Mouse (Mus musculus) left cerebral cortex, postnatal 25 days (tissue): ENCODE data around the gene Agbl3. TPM values are rescaled to one million over a fixed set of nuclear protein-coding genes. Genes with fewer than 3 reads are reported as not detected.

Experiments used
- DNase-seq, 2 experiments: peaks; one replicate each; pipeline ENCODE4 v3.0.0; 2022; ENCODE audit warnings: low spot score in 2 of 2, mixed read lengths in 1 of 2
- intact Hi-C: fragments of 180-260 bp; cut with DNase I; formaldehyde crosslinking; loops from one replicate; pipeline ENCODE4 v1.15.1; 2025
- total RNA-seq, 2 experiments: library from RNA; stranded (reverse); gene quantifications; 2 replicates each; pipeline ENCODE4 v1.2.3; 2021

The Agbl3 gene
- 10 to 100 TPM; 15.6 to 16.7 TPM for total RNA-seq

DNA sequence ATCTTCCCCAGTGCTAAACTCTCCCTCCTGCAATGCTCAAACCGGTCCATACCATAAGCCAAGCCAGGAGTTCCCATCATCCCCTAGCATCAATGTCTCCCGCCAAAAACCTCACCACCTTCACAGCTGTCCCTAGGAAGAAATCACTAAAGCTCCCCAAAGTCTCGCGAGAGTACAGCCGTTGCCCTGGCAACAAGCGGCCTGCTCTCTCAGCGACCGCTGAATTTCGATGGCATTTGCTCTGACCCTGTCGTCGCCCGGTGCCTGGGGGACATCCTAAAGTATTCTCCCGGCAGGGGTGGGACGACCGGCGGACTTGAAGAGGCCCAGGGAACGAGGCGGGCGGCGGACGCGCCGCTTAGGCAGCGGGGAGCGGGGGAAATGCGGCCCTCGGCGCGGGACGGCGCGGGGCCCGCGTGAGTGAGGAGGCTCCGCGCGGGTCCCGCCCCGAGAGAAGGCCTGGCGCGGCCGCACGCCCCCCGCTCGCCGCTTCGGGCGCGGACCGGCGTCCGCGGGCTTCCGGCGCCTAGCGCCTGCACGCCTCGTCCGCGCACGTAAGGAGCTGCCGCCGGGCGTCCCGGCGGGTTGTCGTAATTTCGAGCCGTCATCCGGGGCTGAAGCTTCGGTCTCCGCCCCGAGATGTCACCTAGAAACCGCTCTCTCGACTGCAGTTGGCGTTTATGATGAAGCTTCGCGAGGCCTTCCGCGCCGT lies at the start of gene Agbl3:
Gene Agbl3 (plus strand): TSS at position 202 of the 712 bp plus-strand sequence.
- DNase-seq = peak; percentile 92 to 95
- intact Hi-C loops = loop anchor here (1.0 to 5.0 kb wide), 2 partner anchors 52 to 98 kb away; partner anchors contain the start of gene Cyren

DNA sequence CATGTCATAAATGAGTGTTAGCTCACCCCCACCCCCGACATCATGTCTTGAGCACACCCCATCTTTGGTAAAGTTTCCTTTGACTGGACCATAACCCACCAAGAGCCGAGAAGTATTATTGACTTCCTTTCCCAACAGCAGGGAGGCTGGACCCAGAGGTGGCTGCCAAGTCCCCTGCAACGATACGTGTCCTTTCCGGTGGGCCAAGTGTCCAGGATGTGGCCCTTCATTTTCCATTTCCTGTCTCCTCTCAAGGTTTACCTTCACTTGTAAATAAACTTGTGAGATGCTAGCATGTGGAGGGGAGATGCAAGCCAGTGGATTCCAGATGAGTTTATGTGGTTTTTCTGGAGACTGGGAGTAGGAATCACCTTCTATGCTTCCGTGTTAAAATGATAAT lies 49.2 kb upstream of the Agbl3 start:
- DNase-seq = no peak
- intact Hi-C loops = no loop called here

DNA sequence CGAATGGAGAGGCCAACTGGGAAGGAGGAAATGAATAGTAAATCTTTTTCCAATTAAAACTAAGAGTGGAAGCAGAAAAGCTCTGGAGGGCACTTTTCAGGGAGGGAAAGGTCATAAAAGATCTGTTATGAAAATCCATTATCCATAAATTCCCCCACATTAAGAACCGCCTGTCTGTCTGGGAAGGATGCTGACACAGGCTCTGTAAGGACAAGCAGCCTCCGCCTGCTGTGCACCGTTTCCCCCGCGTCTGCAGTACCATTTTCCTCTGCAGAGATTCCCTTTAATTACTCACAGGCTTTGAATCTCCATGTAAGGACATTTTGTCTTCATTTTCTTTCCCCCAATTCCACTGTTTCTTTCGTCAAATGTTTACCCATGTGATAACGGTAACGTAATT lies 48.7 kb upstream of the Agbl3 start:
- no peak for DNase-seq
- intact Hi-C loops = no loop called here

DNA sequence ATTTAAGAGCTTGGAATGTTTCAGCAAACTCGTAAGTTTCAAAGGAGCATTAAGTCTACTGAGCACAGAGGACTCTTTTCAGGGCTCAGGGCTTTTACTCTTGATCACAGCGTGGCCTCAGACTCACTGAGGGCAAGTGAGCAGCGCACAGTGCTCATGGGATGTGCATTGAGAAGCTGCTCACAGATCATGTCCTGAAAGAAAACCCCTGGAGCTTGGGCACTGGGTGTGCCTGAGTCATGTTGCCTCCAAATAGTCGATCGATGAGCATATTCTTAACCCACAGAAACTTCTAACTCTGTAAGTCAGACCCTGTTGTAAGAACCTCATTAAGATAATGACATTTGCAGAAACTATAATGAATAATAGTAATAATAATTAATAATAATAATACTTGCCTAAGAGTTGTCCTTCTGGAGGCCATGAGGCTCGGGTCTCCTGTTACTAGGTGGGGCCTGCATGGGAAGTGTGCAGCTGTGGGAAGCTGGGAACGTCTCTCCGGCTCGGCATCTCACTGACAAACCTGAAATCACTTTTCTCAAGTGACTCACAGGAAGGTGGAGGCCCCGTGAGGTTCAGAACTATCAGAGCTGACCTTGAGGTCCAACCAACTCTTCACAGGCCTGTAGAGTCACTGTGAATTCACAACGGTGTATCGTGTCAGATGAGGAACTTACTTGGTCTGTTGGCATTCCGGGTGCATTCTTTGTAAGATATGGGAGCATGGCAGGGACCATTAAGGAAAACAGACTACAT lies 45.1 kb upstream of the Agbl3 start:
- no peak for DNase-seq
- intact Hi-C loops = no loop called here

DNA sequence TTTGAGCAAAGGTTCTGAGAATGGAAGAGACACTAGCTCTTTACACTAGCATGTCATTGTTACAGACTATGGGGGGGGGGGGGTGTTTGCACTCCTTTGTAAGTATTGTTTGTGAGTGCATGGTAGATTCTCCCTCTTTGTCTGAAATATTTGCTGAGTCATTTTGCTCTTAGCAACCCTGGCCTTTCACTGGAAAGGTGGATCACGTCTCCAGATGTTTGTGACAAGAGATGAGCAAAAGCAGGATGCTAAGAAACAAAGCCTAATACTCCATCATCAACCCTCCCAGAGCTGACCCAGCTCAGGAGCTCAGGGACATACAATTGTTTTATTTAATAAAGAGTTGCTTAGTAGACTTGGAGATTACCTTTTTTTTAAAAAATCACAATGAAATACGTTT lies 43.3 kb upstream of the Agbl3 start:
- DNase-seq = no peak
- intact Hi-C loops = no loop called here

DNA sequence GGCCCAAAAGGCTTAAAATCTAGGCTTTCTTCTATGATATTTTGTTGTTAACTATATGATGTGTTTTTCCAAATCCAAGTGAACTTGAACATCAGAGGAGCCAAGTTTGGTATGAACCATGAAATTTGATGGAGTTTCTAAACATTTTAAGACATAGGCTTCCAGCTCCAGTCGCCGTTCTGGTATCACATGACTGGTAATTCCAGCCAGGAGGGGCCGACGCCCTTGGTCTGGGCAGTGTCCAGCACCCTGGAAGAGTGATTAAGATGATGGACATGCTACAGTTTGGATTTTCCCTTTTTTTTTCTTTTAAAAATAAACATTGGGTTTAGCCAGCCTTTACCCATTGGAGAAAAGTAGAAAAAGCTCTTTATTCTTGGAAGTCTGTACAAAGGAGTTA lies 36.3 kb upstream of the Agbl3 start:
- no peak for DNase-seq
- intact Hi-C loops = no loop called here

DNA sequence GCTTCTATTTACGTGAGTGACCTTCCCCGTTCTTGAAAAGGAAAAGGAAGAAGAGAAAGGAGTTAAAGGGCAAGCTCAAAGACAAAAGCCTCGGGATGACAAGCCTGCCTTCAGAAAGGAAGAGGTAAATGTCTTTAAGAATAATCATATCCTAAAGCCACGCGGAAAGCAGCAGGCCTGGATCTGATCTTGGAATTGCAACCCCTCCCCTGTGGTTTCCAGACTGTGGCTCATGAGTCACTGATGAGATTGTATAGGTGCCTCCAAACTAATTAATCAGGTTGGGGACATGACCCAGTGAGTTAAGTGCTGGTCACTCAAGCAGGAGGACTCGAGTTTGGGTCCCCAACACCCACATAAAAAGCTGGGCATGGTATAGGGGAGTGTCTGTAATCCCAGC lies 32.4 kb upstream of the Agbl3 start:
- intact Hi-C loops = no loop called here

DNA sequence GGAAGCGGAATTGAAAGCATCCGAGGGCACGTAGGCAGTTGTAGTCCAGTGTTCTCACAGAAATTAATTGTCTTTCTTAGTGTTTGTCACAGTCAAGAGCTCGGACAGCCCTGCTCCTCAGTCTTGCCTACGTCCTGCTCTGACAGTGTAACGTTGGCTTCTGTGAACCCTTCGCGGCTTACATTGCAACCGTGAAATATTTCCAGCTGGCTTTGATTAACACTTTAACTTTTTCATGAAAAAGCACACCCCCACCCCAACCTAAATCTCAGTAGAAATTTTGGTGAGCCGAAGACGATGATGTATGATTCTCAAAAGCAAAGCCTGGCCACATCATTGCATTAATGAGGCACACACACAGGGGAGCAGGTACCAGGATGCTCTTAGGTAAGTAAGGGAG lies 31.7 kb upstream of the Agbl3 start:
- no peak for DNase-seq
- intact Hi-C loops = no loop called here

More for the DNA sequence above, 32.4 kb upstream of the Agbl3 start:
- DNase-seq = no peak

DNA sequence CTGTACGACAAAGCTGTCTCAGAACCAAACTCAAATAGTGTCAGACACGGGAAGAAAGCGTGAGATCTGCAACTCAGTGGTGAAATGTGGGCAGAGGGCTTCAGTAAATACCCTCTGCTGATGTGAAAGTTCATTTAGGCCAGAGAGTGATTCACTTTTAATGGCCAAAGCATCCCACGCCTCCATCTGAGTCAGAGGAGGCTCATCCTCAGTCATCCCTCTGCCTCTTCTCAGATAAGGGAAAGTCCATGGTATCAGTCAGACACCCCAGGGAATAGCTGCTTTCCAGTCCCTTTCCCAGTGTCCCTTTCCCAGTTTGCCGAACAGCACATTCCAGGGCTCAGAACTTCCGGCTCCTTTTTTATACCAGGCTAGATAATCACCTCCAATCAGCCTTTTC lies 30.7 kb upstream of the Agbl3 start:
- intact Hi-C loops = no loop called here
- no peak for DNase-seq

DNA sequence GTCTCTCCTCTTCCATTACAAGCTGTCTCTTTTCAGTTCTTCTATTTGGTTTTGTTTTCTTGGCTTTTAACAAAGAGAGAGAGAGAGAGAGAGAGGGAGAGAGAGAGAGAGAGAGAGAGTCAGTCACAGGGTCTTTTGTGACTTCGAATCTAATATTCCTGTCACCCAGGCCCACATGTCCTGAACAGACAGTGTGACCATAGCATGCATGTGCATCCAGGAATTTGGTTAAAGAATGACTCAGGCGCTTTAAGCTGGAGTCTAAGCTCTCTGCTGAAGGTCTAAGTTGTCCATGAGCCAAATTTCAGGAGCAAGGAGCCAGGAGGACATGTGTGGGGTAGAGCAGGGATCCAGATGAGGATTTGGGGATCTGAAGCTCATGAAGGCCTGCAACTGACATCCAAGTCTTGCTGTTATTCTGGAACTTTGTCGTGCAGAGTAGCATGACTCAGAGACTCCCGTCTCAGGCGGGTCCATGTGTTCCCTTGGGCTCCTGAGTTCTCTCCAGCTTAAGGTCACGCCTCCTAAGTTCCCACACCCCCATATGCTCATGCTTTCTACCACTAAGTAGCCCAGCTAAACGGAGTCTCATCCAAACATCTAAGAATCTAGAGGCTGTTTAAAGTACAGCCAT lies 29.6 kb upstream of the Agbl3 start:
- DNase-seq = peak in 1 of 2 experiments; percentile 4
- intact Hi-C loops = no loop called here

DNA sequence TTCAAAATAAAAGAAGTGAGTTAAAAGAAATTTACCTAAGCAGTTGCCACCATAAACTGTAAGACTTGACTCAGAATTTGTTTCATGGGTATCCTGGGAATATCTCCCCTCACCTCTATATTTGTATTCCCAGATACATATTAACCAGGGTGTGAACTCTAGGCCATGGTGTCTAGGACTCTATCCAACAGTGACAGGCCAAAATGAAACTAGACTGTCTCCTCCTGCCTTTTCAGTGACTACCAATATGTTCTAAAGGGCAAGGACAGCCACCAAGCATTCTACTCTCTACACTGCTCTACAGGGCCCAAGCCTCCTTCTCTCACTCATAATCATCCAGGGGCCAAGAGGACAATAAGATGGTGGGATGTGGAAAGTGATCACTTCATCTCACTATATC lies 28.6 kb upstream of the Agbl3 start:
- DNase-seq = no peak
- intact Hi-C loops = no loop called here

DNA sequence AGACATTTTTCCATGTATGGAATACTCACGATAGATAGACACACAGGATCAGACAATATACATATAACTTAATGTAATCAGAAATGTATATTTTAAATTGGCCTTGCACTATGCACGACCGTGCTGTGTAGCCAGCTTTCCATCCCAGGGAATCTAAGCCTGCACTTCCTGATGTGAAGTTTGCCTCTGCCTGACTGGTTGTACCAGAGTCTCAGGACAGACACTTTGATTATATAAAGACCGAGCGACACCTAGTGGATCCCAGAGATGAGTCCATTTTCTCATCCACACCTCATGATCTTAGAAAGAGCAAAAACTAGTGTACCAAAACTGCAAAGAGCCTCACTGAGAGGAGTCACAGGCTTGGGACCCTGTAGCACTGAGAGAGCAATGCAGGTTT lies 25.8 kb upstream of the Agbl3 start:
- intact Hi-C loops = loop anchor here (1.0 kb wide), 1 partner anchor 243 kb away; no protein-coding TSS in a partner anchor
- peak; percentile 68 to 82 for DNase-seq

DNA sequence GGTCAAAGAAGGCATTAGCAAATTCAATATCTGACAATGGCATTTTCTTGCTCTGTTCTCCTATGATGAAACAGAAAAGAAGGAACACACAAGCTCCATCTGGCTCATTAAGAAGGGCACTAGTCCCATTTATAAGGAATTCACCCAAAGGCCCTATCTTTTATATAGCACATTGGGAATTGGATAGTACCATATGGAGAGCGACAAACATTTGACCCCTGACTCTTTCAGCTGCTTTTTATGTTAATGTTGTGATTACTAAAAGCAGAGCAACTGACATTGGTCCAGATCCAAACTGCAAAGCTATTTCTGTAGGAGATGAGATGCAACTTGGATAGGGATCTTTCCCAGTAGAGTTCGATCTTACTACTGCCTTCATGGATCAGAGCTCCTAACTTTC lies 21.9 kb upstream of the Agbl3 start:
- DNase-seq = no peak
- intact Hi-C loops = no loop called here

DNA sequence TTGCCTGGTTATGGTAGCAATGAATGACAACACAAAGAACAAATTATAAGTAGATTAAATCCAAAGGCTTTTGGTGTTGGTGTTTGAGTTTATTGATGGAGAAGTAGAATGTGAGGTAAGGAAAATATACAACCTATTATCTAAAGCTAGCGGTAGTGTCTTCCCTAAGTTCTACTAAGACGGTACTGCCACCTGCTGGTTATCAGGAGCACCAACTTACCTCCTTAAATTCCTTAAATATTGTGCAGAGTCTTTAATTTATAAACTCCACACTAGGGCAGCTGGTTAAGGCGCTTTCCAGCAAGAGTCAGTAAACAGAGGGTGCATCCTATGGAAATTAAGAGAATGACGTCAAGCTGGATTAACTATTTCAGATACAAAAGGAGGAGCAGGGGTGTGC lies 20.2 kb upstream of the Agbl3 start:
- peak; percentile 31 to 57 for DNase-seq
- intact Hi-C loops = loop anchor here (2.0 kb wide), 1 partner anchor 467 kb away; no protein-coding TSS in a partner anchor

DNA sequence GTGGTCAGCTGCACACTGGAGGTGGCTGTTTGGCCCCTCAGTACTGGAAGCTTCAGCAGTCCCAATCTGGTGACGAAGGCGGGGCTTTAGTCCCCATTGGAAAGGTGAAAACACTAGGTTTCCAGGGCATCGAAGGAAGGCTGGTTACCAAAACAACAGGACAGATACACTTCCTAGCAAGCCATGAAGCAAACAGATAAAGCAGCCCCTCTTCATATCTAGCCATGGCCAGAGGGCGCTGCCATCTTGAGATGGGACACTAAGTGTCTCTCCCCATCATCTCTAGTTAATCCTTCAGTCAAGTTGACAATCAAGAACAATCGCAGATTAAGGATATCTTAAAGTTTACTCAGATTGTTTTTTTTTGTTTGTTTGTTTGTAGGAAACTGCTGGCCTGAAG lies 14.5 kb upstream of the Agbl3 start:
- intact Hi-C loops = no loop called here

DNA sequence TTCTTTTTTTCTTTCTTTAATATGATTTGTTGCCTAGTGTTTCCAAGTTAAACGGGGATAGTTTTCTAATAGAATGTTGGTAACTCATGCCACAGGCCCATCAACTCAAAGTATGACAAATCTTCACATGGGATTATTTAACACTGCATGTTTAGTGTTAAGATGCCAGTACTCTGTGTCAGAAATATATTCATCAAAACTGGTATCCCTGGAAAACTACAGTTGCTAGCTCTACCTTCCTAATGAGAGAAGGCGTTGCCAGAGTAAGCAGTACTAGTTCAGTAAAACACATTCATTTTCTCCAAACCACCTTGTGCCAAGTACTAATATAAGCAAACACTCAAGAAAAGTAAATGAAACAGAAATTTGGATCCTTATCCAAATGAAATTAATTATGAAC lies 10.2 kb upstream of the Agbl3 start:
- no peak for DNase-seq
- intact Hi-C loops = no loop called here

More for the DNA sequence above, 14.5 kb upstream of the Agbl3 start:
- DNase-seq = no peak

DNA sequence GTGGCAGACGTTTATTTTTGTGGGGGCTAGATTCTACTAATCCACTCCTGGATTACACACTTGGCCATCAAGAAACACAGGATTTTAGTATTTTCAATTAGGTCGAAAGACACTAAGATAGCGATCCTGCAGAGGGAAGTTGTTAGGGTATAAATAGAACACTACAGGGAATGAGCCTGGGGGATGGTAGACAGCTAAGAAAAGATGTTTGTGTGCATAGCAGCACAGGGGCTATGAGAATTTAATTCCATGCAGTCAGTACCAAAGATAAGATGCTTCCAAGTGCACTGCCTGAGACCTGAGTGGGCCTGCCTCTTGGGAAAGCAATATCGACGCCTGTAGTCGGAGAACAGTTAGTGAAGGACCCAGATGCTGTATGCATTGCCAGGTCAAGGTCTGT lies 9.7 kb upstream of the Agbl3 start:
- no peak for DNase-seq
- intact Hi-C loops = no loop called here

DNA sequence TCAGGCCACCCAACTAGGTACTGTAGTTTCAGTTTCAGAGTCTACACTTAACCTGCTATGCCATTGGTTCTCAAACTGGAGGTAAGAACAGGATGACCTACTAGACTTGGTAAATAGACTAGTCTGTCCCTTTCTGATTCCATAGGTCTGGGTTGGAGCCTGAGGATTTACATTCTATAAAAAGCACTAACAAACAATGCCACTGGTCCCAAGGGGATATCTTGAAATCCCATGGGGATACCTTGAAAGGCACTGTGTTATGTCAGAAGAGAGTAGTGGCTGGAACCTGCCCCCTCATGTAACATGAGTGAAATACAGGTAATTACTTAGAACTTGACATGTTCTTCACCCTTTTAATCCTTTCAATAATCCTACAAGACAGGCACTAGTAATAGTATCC lies 3.8 kb upstream of the Agbl3 start:
- no peak for DNase-seq
- intact Hi-C loops = no loop called here

DNA sequence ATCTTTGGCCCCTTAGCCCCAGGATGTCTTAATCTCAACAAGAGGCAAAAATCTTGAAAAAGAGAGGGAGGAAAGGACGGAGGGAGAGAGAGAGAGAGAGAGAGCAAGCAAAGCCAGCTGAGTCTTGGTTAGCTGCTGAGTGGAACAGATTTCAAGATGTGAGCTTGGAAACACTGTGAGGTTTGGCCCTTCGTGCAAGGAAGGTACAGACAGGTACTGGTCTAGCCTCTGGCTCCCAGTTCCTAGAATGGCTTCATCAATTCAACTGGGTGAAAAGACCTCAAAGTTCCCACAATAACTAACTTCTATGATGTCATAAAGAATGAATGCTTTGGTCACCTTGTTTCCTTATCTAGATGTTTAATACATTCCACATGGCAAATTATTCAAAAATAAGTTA lies 3.1 kb upstream of the Agbl3 start:
- intact Hi-C loops = no loop called here
- no peak for DNase-seq

DNA sequence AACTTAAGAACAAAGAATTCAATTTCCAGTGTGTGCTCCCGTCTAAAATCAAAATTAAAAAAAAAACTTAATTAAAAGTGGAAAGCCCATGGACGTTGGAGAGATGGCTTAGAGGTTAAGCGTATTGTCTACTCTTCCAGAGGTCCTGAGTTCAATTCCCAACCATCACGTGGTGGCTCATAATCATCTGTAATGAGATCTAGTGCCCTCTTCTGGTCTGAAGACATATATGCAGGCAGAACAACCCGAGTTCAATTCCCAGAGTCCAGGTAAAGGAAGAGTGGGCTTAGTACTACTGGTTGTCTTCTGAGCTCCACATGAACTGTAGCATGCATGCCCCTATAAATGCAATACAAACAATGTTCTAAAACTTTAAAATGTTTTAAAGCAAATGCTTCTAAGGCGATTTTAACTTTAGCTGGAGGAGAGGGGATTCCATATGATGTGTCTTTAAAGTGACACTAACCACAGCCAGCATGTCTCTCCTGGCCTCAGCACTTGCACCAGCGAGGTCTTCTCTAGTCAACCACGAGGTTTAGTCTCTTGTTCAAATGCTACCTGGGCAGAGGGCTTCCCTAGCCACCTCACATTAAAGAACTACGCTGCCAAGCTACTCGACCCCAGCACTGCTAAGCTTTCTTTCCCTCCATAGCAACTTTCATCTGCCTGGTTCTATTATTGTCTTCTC lies 2.1 kb upstream of the Agbl3 start:
- no peak for DNase-seq
- intact Hi-C loops = no loop called here
